Mouse (Mus musculus) limb, embryonic 14.5 days (tissue): ENCODE measurements at regions not wholly inside any gene's neighbourhood (a gene's known extent, or its start where the extent isn't known, plus 50 kb on each side); places are given as distances from the start of the nearest gene placed in this dataset.

ENCODE experiments used
- ATAC-seq: fragments of 200-750 bp; cut with Nextera tagmentation; 2 replicates; pipeline ENCODE4 v1.8.0; 2017; ENCODE audit warnings: low read depth, moderate number of reproducible peaks, moderate TSS enrichment; ENCODE audit not compliant: low FRiP score
- DNase-seq: peaks from one replicate; pipeline ENCODE4 v3.0.0-alpha.2; 2015; ENCODE audit warnings: low spot score
- H3K27ac ChIP-seq: fragments of 300-500 bp; sonication (generic); replicated peaks from 2 replicates; pipeline ENCODE4 v1.5.1; 2014; ENCODE audit warnings: low read depth, mild to moderate bottlenecking, low read length, moderate library complexity, mixed read lengths
- H3K27me3 ChIP-seq: fragments of 300-500 bp; sonication (generic); 2 replicates; pipeline ENCODE4 v1.6.1; 2014; ENCODE audit warnings: low read length, mixed read lengths; ENCODE audit not compliant: control insufficient read depth, insufficient read depth
- H3K36me3 ChIP-seq: fragments of 300-500 bp; sonication (generic); 2 replicates; pipeline ENCODE4 v1.6.1; 2014; ENCODE audit warnings: mild to moderate bottlenecking, low read length, moderate library complexity, mixed read lengths; ENCODE audit not compliant: control insufficient read depth, insufficient read depth
- H3K4me1 ChIP-seq: fragments of 300-500 bp; sonication (generic); 2 replicates; pipeline ENCODE4 v1.6.1; 2014; ENCODE audit warnings: antibody characterized with exemption, low read length, mixed read lengths; ENCODE audit not compliant: control insufficient read depth, insufficient read depth
- H3K4me2 ChIP-seq: fragments of 300-500 bp; sonication (generic); replicated peaks from 2 replicates; pipeline ENCODE4 v1.6.1; 2014; ENCODE audit warnings: low read depth, mild to moderate bottlenecking, low read length, moderate library complexity; ENCODE audit not compliant: severe bottlenecking
- H3K4me3 ChIP-seq: fragments of 300-500 bp; sonication (generic); replicated peaks from 2 replicates; pipeline ENCODE4 v1.5.1; 2014; ENCODE audit warnings: low read length
- H3K9ac ChIP-seq: fragments of 300-500 bp; sonication (generic); 2 replicates; pipeline ENCODE4 v1.6.1; 2014; ENCODE audit warnings: mild to moderate bottlenecking, low read depth, low read length, moderate library complexity; ENCODE audit not compliant: severe bottlenecking
- H3K9me3 ChIP-seq: fragments of 300-500 bp; sonication (generic); 2 replicates; pipeline ENCODE4 v1.6.1; 2016; ENCODE audit warnings: low read length; ENCODE audit not compliant: control insufficient read depth
- POLR2A ChIP-seq: fragments of 200-500 bp; IDR thresholded peaks from 2 replicates; pipeline ENCODE4 v1.8.0; 2012; ENCODE audit warnings: inconsistent platforms, mild to moderate bottlenecking, moderate library complexity, borderline replicate concordance; ENCODE audit not compliant: insufficient read depth, insufficient read length; ENCODE audit errors: extremely low read depth
- WGBS: fragments of 180-500 bp; shearing (Covaris S2); extraction: QIAGEN DNeasy Blood & Tissue Kit; methylation state at CpG from one replicate; pipeline ENCODE4 v1.1.7; 2014; 5-methylcytosine and 5-hydroxymethylcytosine counted together

DNA sequence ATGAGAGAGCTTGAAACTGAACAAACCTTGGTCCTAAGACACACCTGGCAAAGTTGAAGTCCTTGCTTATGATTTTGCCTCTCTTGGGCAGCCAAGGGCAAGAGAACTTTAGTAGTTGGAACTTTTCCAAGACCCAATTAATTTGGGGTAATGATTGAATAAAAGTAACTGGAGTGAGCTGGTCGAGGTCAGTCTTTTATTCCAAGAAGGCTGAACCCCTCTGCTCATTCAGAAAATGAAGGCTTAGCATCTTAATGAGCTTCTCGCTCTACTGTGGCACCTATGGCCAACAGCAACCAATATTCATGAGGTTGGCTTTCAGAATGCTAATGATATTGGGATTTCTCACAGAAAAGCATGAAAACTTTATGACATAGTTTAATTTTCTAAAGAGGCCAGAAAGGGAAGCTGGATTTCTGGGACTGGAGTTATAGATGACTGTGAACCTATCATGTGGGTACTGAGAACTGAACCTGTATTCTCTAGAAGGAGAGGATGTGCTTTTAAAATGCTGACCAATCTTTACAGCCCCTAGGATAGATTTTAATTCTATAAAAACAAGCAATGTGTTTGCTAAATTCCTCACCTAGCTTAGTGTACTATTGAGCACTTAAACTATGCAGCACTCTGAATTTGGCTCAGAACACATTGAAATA is 176.5 kb upstream of the Htr2a start:
- 45% methylated on average over 2 of the region's 2 CpGs for WGBS
- no peaks in the 10 kb centered on the region for H3K27me3 ChIP-seq
- DNase-seq, result no peak
- H3K4me3 ChIP-seq, result no peak overlapping the region
- H3K4me2 ChIP-seq, result no peak overlapping the region
- H3K36me3 ChIP-seq, result no peaks in the 10 kb centered on the region
- no peak for TF ChIP-seq POLR2A
- no peak overlapping the region for H3K9ac ChIP-seq
- no peaks in the 10 kb centered on the region for H3K4me1 ChIP-seq
- no peaks in the 10 kb centered on the region for H3K9me3 ChIP-seq
- H3K27ac ChIP-seq, result no peak overlapping the region
- no peak for ATAC-seq

DNA sequence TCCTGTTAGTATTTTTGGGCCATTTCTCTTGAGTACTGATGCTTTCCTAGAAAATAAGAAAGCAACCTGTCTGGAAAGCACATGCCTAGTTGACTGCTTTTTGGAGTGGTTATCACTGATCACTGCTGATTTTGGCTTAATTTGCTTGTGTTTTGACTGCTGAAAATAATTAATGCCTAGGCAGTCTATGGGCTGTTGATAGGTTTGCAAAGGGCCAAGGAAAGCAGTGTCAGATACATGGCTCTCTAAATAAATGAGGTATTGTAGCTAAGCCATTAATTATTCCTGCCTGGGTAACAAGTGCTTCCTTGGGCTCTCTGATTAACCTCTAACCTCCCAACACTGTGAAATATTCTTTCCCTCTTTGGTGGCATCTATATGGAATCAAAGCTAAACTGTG is 145.1 kb upstream of the Htr2a start:
- Histone ChIP-seq H3K4me2 (no peak overlapping the region), H3K27ac (no peak overlapping the region), H3K9ac (no peak overlapping the region), H3K36me3 (no peaks in the 10 kb centered on the region), H3K9me3 (no peaks in the 10 kb centered on the region), H3K4me3 (no peak overlapping the region), H3K4me1 (no peaks in the 10 kb centered on the region), H3K27me3 (no peaks in the 10 kb centered on the region)
- TF ChIP-seq POLR2A, result no peak
- DNase-seq, result no peak
- no peak for ATAC-seq

DNA sequence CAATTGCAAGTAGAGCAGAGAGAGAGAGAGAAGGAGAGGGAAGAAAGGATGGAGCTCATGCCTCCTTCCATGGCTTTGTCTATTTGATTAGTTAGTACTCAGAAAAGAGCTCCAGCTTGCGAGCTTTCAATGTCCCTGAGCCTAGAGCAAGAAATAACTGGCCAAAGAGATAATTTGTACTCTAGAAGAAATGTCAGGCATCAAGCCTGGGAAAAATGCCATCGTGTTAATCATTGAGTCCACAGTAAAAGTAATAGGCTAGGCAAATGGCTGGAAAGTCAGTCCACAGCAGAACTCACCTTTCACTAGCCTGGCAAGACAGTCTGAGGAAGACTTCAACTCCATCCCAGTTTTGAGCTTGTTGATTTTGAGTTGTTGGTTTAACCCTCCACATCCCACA is 129.1 kb upstream of the Htr2a start:
- no peak overlapping the region for H3K4me3 ChIP-seq
- H3K4me2 ChIP-seq, result no peak overlapping the region
- DNase-seq (no peak), ATAC-seq (no peak)
- no peaks in the 10 kb centered on the region for H3K36me3 ChIP-seq
- WGBS, result 84% methylated on average over 2 of the region's 2 CpGs
- H3K9ac ChIP-seq, result no peak overlapping the region
- H3K27ac ChIP-seq, result no peak overlapping the region
- no peak for TF ChIP-seq POLR2A
- no peaks in the 10 kb centered on the region for H3K4me1 ChIP-seq
- H3K27me3 ChIP-seq, result no peaks in the 10 kb centered on the region
- no peaks in the 10 kb centered on the region for H3K9me3 ChIP-seq

DNA sequence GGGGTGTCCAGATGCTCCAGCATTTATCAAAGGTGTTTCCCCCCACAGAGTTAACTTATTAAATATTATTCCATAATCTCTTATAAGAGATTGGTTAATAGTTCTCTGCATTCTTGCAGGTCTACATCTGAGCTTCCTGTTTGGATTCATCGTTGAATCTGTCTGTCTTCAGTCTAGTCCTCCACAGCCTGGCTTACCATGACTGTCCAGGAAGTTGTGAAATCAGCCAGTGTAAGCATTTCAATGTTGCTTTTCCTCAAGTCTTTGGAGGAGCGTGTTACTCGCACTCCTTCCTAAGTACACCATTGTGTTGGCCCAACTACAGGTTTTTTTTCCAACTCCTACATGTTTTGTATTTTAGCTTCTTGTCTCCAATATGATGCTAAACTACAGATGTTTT is 124.2 kb upstream of the Htr2a start:
- no peak overlapping the region for H3K4me2 ChIP-seq
- DNase-seq (no peak), ATAC-seq (no peak)
- no peak overlapping the region for H3K4me3 ChIP-seq
- no peaks in the 10 kb centered on the region for H3K36me3 ChIP-seq
- WGBS, result 89% methylated on average over 3 of the region's 3 CpGs
- no peak for TF ChIP-seq POLR2A
- no peak overlapping the region for H3K27ac ChIP-seq
- no peaks in the 10 kb centered on the region for H3K27me3 ChIP-seq
- no peaks in the 10 kb centered on the region for H3K9me3 ChIP-seq
- H3K4me1 ChIP-seq, result no peaks in the 10 kb centered on the region
- no peak overlapping the region for H3K9ac ChIP-seq

DNA sequence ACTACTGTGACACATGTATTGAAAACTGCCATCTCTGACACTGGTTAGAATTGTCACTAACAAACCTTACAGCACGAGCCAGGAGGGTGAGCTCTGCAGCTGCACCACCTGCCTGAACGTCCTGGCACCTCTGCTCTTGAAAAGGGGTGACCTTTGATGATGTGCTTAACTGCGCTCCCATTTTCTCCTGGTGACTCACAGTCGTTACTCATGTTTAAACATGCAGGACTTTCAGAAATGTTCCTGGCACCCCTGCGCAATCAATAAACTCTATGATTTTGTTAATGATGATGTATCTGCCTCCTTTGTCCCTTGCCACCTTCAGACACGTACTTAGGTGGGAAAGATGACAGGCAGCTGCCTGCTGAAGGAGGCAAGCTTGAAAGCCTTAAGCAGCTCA is 121.1 kb upstream of the Htr2a start:
- H3K4me3 ChIP-seq, result no peak overlapping the region
- no peak for DNase-seq
- H3K4me1 ChIP-seq, result no peaks in the 10 kb centered on the region
- no peaks in the 10 kb centered on the region for H3K27me3 ChIP-seq
- H3K4me2 ChIP-seq, result no peak overlapping the region
- no peak overlapping the region for H3K9ac ChIP-seq
- whole genome bisulfite sequencing, result 53% methylated on average over 6 of the region's 6 CpGs
- ATAC-seq, result no peak
- no peaks in the 10 kb centered on the region for H3K36me3 ChIP-seq
- TF ChIP-seq POLR2A, result no peak
- H3K27ac ChIP-seq, result no peak overlapping the region
- no peaks in the 10 kb centered on the region for H3K9me3 ChIP-seq

DNA sequence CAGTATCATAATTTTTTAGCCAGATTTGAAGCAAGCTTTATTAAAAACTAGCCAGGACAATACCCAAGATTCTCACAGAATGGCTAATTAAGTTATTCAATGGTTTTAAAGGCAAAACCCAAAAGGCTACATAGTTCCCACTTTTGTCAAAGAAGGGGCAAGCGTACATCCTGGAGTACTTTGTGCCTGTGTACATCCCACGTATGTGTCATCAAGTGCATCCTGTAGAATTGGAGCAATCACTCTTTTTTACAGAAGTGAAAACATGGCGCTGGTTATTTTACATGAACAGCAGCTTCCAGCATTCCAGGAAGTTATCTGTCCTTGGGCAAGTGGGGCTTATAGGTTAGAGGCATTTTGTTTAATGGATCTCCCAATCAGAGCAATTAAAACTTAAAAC is 119.0 kb upstream of the Htr2a start:
- Histone ChIP-seq H3K9me3 (no peaks in the 10 kb centered on the region), H3K4me3 (no peak overlapping the region), H3K36me3 (no peaks in the 10 kb centered on the region), H3K9ac (no peak overlapping the region), H3K27me3 (no peaks in the 10 kb centered on the region), H3K27ac (no peak overlapping the region), H3K4me2 (no peak overlapping the region), H3K4me1 (no peaks in the 10 kb centered on the region)
- no peak for DNase-seq
- no peak for TF ChIP-seq POLR2A
- ATAC-seq, result no peak
- WGBS, result 81% methylated on average over 3 of the region's 3 CpGs
